Mouse (Mus musculus) neural tube, embryonic 15.5 days (tissue): ENCODE measurements around the gene Nfib. TPM values are rescaled to one million over a fixed set of nuclear protein-coding genes. Genes with fewer than 3 reads are reported as not detected.
A peak's percentile ranks its signal among the peaks of the same experiment; 100 is the strongest.

Source experiments
- ATAC-seq: fragments of 200-750 bp; cut with Nextera tagmentation; 2 replicates; pipeline ENCODE4 v1.8.0; 2017; ENCODE audit warnings: mild to moderate bottlenecking, moderate TSS enrichment, moderate library complexity; ENCODE audit not compliant: low FRiP score
- H3K27ac ChIP-seq: fragments of 300-500 bp; sonication (generic); replicated peaks from 2 replicates; pipeline ENCODE4 v1.5.1; 2015; ENCODE audit warnings: mild to moderate bottlenecking, inconsistent platforms
- H3K27me3 ChIP-seq: fragments of 300-500 bp; sonication (generic); replicated peaks from 2 replicates; pipeline ENCODE4 v1.6.1; 2015; ENCODE audit warnings: inconsistent platforms
- H3K36me3 ChIP-seq: fragments of 300-500 bp; sonication (generic); 2 replicates; pipeline ENCODE4 v1.6.1; 2015; ENCODE audit warnings: inconsistent platforms
- H3K4me1 ChIP-seq: fragments of 300-500 bp; sonication (generic); 2 replicates; pipeline ENCODE4 v1.6.1; 2015; ENCODE audit warnings: inconsistent platforms
- H3K4me2 ChIP-seq: fragments of 300-500 bp; sonication (generic); 2 replicates; pipeline ENCODE4 v1.6.1; 2015; ENCODE audit warnings: inconsistent platforms, mild to moderate bottlenecking, moderate library complexity
- H3K4me3 ChIP-seq: fragments of 300-500 bp; sonication (generic); replicated peaks from 2 replicates; pipeline ENCODE4 v1.5.1; 2015; ENCODE audit warnings: mild to moderate bottlenecking, inconsistent platforms
- H3K9ac ChIP-seq: fragments of 300-500 bp; sonication (generic); replicated peaks from 2 replicates; pipeline ENCODE4 v1.6.1; 2015; ENCODE audit warnings: mild to moderate bottlenecking, inconsistent platforms
- H3K9me3 ChIP-seq: fragments of 300-500 bp; sonication (generic); replicated peaks from 2 replicates; pipeline ENCODE4 v1.6.1; 2016; ENCODE audit warnings: inconsistent platforms
- WGBS: fragments of 180-500 bp; shearing (Covaris S2); methylation state at CpG from one replicate; pipeline ENCODE4 v1.1.7; 2015; ENCODE audit warnings: mixed read lengths; 5-methylcytosine and 5-hydroxymethylcytosine counted together
- polyA plus RNA-seq: library from polyadenylated mRNA; unstranded; fragments of >200 nt; fragmentation: Nextera tagmentation; extraction: Ambion mirVana; gene quantifications from 2 replicates; pipeline ENCODE4 v1.2.1, GENCODE M21; 2015

Gene Nfib
- polyA plus RNA-seq, 1 experiment from 2014 or later = 58.4 TPM

DNA sequence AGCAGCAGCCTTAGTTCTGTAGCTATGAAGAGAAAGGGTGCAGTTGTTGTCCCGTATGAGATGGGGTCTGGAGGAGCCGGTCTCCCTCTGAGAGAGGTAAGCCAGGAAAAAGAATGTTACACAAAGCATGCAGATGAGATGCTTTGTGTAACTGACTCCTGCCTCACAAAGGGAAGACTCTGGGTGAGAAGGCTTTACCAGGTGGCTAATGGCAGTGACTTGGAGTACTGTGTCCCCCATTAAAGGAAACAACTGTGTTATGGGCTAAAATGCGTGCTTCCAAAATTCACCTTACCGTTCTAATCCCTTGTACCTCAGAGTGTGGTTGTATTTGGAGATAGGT lies 162.2 kb downstream of the Nfib start:
- H3K4me2 ChIP-seq = no peak overlapping the region
- WGBS = 40% methylated on average over 4 of the region's 4 CpGs
- H3K9me3 ChIP-seq = no peaks in the 10 kb centered on the region
- H3K27me3 ChIP-seq = 0 out of 2 replicates have a peak, but pooled peaks cover 5% of the 10 kb centered on the region
- ATAC-seq = no peak
- H3K9ac ChIP-seq = no peak overlapping the region
- H3K36me3 ChIP-seq = no peaks in the 10 kb centered on the region
- no peak overlapping the region for H3K27ac ChIP-seq
- H3K4me1 ChIP-seq = peaks cover 11% of the 10 kb centered on the region
- no peak overlapping the region for H3K4me3 ChIP-seq

- 0 out of 2 replicates have a peak, but pooled peaks cover 5% of the 10 kb centered on the region for H3K27me3 ChIP-seq
- H3K9me3 ChIP-seq = no peaks in the 10 kb centered on the region
- 0 out of 2 replicates have a peak overlapping the region, but pooled peaks have one; percentile 0 for H3K27ac ChIP-seq
- no peaks in the 10 kb centered on the region for H3K36me3 ChIP-seq
- H3K4me3 ChIP-seq = no peak overlapping the region
- H3K4me1 ChIP-seq = peaks cover 16% of the 10 kb centered on the region
- H3K4me2 ChIP-seq = no peak overlapping the region
- WGBS = 51% methylated on average over 10 of the region's 10 CpGs
- no peak for ATAC-seq
- H3K9ac ChIP-seq = no peak overlapping the region
Observed at GRCm38 (mm10) chr4:82542656-82543397, 162.7 kb downstream of the Nfib start.

GRCm38 (mm10) chr4:82541894-82542510 lies 163.5 kb downstream of the Nfib start:
- H3K36me3 ChIP-seq = no peaks in the 10 kb centered on the region
- peak overlapping the region; percentile 0; the same call in 1 of the 2 replicates for H3K27ac ChIP-seq
- H3K9me3 ChIP-seq = no peaks in the 10 kb centered on the region

GRCm38 (mm10) chr4:82540466-82540990 lies 165.0 kb downstream of the Nfib start:
- Histone ChIP-seq H3K36me3 (no peaks in the 10 kb centered on the region), H3K9me3 (no peaks in the 10 kb centered on the region), H3K27ac (no peak overlapping the region), H3K27me3 (peaks cover 16% of the 10 kb centered on the region), H3K4me1 (peaks cover 37% of the 10 kb centered on the region), H3K9ac (no peak overlapping the region), H3K4me3 (no peak overlapping the region), H3K4me2 (no peak overlapping the region)
- ATAC-seq = no peak
- WGBS = 68% methylated on average over 5 of the region's 5 CpGs

More at GRCm38 (mm10) chr4:82541894-82542510, 163.5 kb downstream of the Nfib start:
- H3K4me1 ChIP-seq = peaks cover 24% of the 10 kb centered on the region
- H3K9ac ChIP-seq = no peak overlapping the region
- ATAC-seq = peak; percentile 85
- WGBS = 30% methylated on average over 7 of the region's 7 CpGs
- H3K4me3 ChIP-seq = no peak overlapping the region
- H3K27me3 ChIP-seq = 0 out of 2 replicates have a peak, but pooled peaks cover 5% of the 10 kb centered on the region
- H3K4me2 ChIP-seq = no peak overlapping the region

DNA sequence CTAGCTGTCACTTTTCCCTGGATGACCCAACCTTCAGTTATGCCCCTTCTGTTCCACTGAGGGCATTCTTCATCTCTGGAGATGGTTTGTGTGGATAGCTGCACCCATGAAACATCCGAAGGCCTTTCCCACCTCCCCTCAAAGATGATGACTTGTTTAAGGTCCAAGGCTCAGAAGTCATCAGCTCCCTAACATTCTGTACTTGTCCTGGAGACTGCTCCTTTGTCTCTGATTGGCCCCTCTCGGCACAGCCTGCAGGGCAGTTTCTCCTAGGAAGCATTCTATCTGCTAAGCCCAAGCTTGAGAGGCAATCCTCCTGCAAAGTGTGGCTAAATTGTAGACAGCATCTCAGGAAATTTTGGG lies 165.5 kb downstream of the Nfib start:
- Histone ChIP-seq H3K27ac (peak overlapping the region; percentile 58; the same call in 1 of the 2 replicates), H3K9me3 (no peaks in the 10 kb centered on the region), H3K4me3 (no peak overlapping the region), H3K4me2 (peak overlapping the region; percentile 70; the same call in 1 of the 2 replicates), H3K4me1 (peaks cover 37% of the 10 kb centered on the region), H3K27me3 (peaks cover 21% of the 10 kb centered on the region), H3K36me3 (no peaks in the 10 kb centered on the region), H3K9ac (no peak overlapping the region)
- WGBS = 38% methylated on average over 2 of the region's 2 CpGs
- ATAC-seq = no peak

DNA sequence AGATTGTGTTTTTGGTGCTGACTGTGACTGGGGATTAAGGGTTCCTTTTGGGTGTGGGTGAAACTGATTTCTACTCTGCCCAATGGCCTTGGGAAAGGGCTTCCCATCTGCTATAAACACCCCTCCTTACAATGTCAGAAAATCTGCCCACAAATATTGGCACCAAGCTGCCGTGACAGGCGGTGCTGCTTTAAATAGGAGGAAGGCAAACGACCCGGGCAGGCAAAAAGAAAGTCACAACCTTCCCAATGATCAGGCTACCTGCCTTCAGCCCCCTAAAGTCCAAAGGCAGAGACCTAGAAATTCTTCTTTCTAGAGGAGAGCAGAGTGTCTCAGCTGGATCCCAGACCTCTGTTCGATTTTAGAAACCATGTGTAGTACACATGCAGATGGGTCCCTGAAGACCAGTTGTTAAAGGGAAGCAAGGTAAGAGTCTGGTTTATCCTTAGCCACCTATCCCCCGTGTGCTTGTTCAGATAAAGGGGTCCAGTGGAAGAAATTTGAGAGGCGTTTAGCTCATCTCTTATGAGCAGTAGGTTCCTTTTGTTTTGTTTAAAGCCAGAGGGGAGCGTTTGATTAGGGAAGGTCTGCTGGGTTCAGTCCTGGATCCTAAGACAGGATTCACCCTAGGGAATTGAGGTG lies 166.0 kb downstream of the Nfib start:
- no peak for ATAC-seq
- 25% methylated on average over 8 of the region's 8 CpGs for WGBS
- H3K9ac ChIP-seq = peak overlapping the region; percentile 24; the same call in 1 of the 2 replicates
- peak overlapping the region; percentile 58 for H3K27ac ChIP-seq
- peaks cover 40% of the 10 kb centered on the region for H3K4me1 ChIP-seq
- peak overlapping the region; percentile 70 for H3K4me2 ChIP-seq
- peaks cover 26% of the 10 kb centered on the region for H3K27me3 ChIP-seq
- H3K9me3 ChIP-seq = no peaks in the 10 kb centered on the region
- H3K4me3 ChIP-seq = no peak overlapping the region
- no peaks in the 10 kb centered on the region for H3K36me3 ChIP-seq

DNA sequence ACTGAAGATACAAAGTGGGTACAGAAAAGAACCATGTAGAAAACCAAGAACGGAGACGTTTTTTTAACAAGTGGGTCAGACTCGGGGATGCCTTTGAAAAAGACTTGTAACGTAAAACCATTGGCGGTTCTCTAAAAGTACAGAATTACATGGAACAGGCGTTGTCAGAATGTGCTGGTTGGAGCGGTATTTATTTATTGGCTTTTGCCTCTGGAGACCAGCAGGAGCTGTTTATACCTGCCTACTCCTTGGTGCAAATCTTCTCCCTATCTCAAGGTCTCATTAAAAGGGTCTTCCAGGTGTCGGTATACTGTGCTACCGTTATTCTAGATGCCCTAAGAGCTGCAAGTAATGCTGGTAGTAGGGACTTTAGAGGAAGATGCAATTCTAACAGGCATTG lies 166.7 kb downstream of the Nfib start:
- Histone ChIP-seq H3K4me1 (peaks cover 47% of the 10 kb centered on the region), H3K4me3 (peak overlapping the region; percentile 34), H3K9ac (peak overlapping the region; percentile 40), H3K9me3 (no peaks in the 10 kb centered on the region), H3K4me2 (peak overlapping the region; percentile 70), H3K27ac (0 out of 2 replicates have a peak overlapping the region, but pooled peaks have one; percentile 66), H3K36me3 (no peaks in the 10 kb centered on the region), H3K27me3 (peaks cover 28% of the 10 kb centered on the region)
- ATAC-seq = no peak
- WGBS = 7% methylated on average over 9 of the region's 9 CpGs

DNA sequence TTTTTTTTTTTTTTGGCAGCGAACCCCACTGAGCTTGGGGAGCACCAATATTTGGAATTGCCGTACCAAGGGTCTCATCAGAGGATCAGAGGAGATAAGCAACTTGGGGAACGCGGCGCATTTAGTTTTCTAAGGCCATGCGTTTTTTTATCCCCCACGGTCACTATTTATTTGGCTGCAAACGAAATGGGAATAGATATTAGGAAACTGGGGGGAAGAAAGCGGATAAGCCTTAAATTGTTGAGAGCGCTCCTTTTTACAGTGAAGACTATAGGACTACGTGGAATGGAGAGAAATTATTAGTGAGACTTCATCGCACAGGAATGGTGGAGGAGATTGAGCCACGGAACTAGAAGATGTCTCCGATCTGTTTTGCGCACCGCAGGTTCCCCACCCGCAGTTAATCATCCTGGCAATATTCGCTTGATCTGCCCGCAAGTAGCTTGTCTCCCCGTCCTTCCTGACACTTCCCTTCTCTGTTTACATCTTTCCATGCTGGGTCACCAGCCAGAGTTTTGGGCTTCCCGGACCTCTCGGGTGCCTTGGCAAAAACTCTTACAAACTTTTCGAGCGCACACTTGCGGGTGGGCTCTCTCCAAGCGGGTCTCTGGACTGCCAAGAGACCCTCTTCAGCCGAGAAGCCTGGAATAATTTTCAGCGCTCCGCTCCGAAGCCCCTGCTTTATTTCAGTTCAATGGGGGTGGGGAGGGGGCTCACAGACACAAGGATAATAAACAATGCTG lies 167.3 kb downstream of the Nfib start:
- Histone ChIP-seq H3K27me3 (peaks cover 28% of the 10 kb centered on the region), H3K4me3 (peak overlapping the region; percentile 34), H3K9ac (peak overlapping the region; percentile 40), H3K4me2 (peak overlapping the region; percentile 70), H3K27ac (peak overlapping the region; percentile 66; the same call in 1 of the 2 replicates), H3K9me3 (no peaks in the 10 kb centered on the region), H3K36me3 (no peaks in the 10 kb centered on the region), H3K4me1 (peaks cover 48% of the 10 kb centered on the region)
- no peak for ATAC-seq
- 2% methylated on average over 30 of the region's 30 CpGs for WGBS

DNA sequence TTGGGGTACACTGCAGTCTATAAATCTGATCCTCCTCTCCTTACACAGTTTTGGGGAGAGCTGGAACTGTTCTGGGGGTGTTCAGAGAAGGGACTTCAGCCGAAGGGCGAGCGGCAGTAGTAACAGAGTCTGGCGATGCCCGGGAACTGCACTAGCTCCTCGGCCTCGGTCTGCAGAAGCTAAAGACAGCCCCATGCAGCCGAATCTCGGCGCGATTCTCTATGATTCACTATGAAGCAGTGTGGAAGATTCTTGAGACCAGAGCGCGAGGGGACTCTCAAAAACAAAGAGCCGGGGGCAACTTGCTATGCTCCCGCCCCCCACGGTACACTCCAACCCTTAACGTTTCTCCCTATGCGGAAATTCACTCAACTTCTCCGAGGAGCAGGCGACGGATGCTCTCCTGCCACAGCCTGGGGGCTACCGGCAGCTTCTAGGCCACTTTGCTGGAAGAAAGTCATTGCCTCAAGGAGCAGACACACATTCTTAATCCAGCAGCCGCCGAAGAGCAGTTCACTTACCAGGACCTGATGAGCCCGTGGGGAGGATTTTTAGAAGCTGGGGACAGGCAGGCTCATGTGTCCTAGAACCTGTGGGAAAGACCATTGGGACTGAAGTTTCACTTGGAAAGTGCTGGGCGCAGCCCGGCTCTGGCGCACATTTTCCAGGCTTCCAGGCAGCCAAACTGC lies 168.1 kb downstream of the Nfib start:
- WGBS = 2% methylated on average over 28 of the region's 28 CpGs
- Histone ChIP-seq H3K4me2 (peak overlapping the region; percentile 70), H3K27ac (peak overlapping the region; percentile 66), H3K9me3 (no peaks in the 10 kb centered on the region), H3K4me3 (peak overlapping the region; percentile 34), H3K27me3 (peaks cover 28% of the 10 kb centered on the region), H3K9ac (peak overlapping the region; percentile 37), H3K4me1 (peaks cover 53% of the 10 kb centered on the region), H3K36me3 (no peaks in the 10 kb centered on the region)
- ATAC-seq = no peak

DNA sequence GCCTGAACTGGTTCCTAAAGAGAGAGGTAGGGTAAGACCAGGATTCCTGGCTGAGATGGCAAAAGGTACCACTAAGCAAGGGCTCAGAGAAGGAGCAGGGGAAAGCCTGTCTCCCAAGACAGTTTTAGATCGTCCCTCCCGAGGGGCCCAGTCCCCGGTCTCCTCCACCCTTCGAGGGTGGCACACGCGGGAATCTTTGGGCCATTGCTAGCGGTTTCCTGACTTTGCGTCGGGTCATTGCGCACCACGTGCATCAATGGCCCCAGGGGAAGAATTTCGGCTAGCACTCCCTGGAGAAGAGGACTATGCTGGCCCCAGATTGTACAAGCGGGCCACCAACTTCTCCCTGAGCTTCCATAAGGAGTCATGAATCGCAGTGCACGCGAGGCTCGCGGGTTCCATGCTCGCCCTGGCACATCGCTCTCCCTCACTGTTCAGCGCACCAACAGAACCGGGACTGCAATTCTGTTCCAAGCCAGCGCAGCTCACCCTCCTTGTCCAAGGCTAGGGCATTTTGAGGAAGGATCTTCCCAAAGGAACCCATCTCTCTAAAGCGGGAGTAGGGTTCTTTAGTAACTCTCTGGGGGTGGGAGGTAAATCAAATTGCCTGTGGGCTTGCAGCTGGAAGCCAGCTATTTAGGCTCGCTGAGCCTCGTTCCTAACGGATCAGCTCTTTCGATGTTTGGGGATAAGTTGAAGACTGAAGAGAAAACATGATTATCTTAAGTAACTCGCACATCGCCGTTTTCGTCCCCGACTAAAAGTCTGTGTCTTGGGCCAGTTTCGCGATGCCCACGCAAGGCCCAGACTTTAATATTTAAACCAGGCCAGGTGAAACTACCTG lies 168.9 kb downstream of the Nfib start:
- no peak for ATAC-seq
- 5% methylated on average over 36 of the region's 36 CpGs for WGBS
- peaks cover 28% of the 10 kb centered on the region for H3K27me3 ChIP-seq
- H3K9me3 ChIP-seq = no peaks in the 10 kb centered on the region
- peak overlapping the region; percentile 66 for H3K27ac ChIP-seq
- H3K4me3 ChIP-seq = peak overlapping the region; percentile 34
- H3K4me2 ChIP-seq = peak overlapping the region; percentile 70
- H3K4me1 ChIP-seq = peaks cover 61% of the 10 kb centered on the region
- H3K9ac ChIP-seq = peak overlapping the region; percentile 37
- no peaks in the 10 kb centered on the region for H3K36me3 ChIP-seq
